Comparison of ENCODE assay signal across 12 mouse cellular contexts in genomic region chr10:85266148-85266547, GRCm38 (mm10).
"Had no signal": no experiment of that assay in that cellular context is flagged by ENCODE, and none has a peak within 500 bp of the region (broad histone marks: within the 10 kb centered on the region; RNA-seq: fewer than 3 reads in every experiment).

No protein-coding gene starts in this region.

- H3K36me3 ChIP-seq: intestine, embryonic 15.5 days; kidney, embryonic 15.5 days; limb, embryonic 12.5 days; midbrain, embryonic 12.5 days had no signal

- H3K9ac ChIP-seq: intestine, embryonic 15.5 days; kidney, embryonic 15.5 days; limb, embryonic 12.5 days; midbrain, embryonic 12.5 days had no signal

- H3K4me2 ChIP-seq: intestine, embryonic 15.5 days; kidney, embryonic 15.5 days; limb, embryonic 12.5 days; midbrain, embryonic 12.5 days had no signal

- H3K27me3 ChIP-seq: intestine, embryonic 15.5 days; kidney, embryonic 15.5 days; midbrain, embryonic 12.5 days had no signal

- ATAC-seq: intestine, embryonic 15.5 days had no signal

- H3K9me3 ChIP-seq: intestine, embryonic 15.5 days; kidney, embryonic 15.5 days; limb, embryonic 12.5 days; midbrain, embryonic 12.5 days had no signal

- DNase-seq: kidney, adult 2 months; kidney, postnatal 14 days; lung, adult 2 months; retina, postnatal 1 day; right cerebral cortex, postnatal 4 days; spleen, adult 18-20 months; thymus, adult 18-20 months; thymus, postnatal 25 days had no signal

- H3K4me1 ChIP-seq: intestine, embryonic 15.5 days; kidney, embryonic 15.5 days; midbrain, embryonic 12.5 days had no signal

- H3K27ac ChIP-seq: intestine, embryonic 15.5 days; kidney, embryonic 15.5 days; limb, embryonic 12.5 days; midbrain, embryonic 12.5 days had no signal

- H3K4me3 ChIP-seq: intestine, embryonic 15.5 days; kidney, embryonic 15.5 days; limb, embryonic 12.5 days; midbrain, embryonic 12.5 days had no signal
